Mouse (Mus musculus): Measurements from ENCODE around the gene Gpr19.

Gpr19 gene

GRCm38 (mm10) chr6:134922511-134923195 lies 24.3 kb upstream of the Gpr19 start:
- no peak for DNase-seq (ENCODE audit: low read depth, low spot score)

DNA sequence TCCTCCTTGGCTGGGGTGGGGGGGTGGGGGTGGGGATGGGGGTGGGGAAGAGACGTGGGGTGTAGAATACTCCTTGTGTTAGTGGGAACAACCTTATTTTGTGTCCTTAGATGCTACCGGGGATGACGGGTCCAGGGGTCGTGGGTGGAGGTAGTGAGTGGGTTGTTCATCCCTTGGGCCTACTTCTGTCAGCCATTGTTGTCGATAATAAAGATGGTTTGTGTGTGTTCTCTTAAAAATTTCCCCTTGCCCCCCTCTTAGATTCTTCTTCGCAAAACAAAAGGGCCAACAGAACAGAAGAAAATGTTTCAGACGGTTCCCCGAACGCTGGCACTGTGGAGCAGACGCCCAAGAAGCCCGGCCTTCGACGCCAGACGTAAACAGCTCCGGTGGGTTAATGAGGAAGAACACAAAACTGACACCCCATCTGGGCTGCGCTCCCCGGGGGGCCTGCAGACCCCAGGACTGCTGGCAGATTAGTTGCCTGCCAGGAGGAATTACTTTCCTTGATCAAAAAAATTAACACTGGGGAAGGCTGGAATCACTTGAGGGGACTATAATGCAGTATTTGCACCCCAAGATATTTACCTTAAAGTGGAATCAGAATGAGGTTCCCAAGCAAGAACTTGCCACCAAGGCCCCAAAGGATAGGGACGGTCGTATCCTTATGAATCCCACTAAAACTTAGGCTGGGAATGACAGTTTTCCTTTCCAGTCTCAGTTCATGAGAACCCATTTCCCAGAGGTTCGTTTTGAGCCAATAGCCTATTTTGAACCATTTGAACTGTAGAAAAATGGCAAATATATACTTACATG lies 23.5 kb upstream of the Gpr19 start:
- DNase-seq (ENCODE audit: low read depth, low spot score) = no peak

DNA sequence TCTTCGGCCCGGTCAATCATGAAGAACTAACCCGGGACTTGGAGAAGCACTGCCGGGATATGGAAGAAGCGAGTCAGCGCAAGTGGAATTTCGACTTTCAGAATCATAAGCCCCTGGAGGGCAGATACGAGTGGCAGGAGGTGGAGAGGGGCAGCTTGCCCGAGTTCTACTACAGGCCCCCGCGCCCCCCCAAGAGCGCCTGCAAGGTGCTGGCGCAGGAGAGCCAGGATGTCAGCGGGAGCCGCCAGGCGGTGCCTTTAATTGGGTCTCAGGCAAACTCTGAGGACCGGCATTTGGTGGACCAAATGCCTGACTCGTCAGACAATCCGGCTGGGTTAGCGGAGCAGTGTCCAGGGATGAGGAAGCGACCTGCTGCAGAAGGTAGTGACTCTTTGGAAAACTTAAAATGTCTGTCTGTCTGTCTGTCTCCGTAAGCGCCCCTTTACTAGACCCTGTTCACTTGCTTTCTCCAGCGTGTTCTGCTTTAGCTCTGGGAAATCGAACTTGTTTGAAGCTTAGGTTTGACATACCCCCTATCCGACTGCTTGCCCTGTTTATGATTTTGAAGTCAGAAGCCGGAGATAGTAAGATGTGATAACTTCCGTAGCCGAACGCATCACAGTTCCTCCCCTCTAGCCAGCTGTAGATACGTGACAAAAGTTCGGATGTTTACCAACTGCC lies 22.8 kb upstream of the Gpr19 start:
- no peak for DNase-seq (ENCODE audit: low read depth, low spot score)

GRCm38 (mm10) chr6:134920190-134921013 lies 22.0 kb upstream of the Gpr19 start, which contains the start of gene Cdkn1b:
Gene Cdkn1b, plus strand, starts transcription at chr6:134920401.
- DNase-seq (ENCODE audit: low read depth, low spot score) = peak; percentile 84

DNA sequence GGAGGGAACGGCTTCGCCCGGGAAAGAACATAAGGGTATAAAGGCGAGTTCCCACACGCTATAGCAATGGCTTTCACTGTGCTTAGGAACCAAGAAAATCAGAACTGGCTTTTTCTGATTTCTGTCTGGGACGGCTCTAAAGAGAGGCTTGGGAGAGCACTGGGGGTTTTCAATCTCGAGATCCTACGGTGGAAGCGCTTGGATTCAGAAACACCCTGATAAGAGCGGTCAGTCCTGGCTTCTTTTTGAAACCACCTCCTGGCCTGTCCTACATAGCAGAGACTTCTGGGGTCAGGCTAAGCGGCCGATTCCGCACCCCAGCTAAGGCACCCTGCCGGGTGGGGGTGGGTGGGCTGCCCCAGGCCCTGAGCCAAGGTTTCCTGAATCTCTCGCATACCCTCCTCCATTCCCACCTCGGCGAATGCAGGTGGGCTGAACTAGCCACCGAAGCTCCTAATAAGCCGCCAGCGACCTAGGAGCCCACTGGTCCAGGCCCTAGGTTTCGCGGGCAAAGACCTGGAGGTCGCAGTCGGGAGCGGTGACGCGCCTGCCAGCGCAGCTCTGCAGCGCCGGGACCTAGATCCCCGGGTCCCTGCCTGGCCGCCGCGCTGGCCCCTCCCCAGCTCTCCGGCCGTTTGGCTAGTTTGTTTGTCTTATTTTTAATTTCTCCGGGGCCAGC lies 21.3 kb upstream of the Gpr19 start:
- DNase-seq (ENCODE audit: low read depth, low spot score) = no peak

DNA sequence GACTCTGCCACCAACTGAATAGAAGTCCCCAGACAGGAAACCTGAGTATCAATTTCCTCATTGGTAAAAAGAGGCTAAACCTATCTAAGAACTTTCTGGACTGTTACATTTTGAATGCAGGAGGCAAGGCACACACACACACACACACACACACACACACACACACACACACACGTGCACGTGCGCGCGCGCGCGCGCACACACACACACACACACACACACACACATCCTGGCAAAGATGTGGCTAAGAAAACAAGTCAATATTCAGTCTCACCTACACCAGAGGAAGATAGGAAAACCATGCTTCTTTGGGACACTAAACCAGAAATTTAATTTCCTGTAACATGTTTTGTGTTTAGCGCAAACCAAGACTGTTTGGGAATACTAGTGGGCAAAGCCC lies 20.4 kb upstream of the Gpr19 start:
- no peak for DNase-seq (ENCODE audit: low read depth, low spot score)

DNA sequence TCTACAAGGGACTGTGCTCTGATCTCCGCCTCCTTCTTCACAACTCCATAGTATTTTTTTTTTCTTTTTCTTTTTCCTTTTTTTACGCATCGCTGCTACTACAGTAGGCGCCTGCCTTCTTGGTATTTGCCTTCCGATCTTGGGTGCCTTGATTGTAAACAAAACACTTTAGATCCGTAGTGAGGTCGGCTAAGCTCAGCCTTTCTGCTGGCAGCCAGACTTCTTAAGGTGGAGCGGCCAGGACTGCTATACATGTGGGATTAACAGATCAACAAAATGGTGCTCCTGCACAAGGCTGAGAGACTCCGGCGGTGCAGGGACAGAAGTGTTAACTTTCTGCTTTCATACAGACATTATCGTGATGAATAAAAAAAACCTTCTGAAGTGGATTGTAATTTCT lies 18.7 kb upstream of the Gpr19 start:
- DNase-seq (ENCODE audit: low read depth, low spot score) = no peak

GRCm38 (mm10) chr6:134916641-134917040 lies 18.3 kb upstream of the Gpr19 start:
- no peak for DNase-seq (ENCODE audit: low read depth, low spot score)

GRCm38 (mm10) chr6:134914523-134914922 lies 16.1 kb upstream of the Gpr19 start:
- no peak for DNase-seq (ENCODE audit: low read depth, low spot score)

DNA sequence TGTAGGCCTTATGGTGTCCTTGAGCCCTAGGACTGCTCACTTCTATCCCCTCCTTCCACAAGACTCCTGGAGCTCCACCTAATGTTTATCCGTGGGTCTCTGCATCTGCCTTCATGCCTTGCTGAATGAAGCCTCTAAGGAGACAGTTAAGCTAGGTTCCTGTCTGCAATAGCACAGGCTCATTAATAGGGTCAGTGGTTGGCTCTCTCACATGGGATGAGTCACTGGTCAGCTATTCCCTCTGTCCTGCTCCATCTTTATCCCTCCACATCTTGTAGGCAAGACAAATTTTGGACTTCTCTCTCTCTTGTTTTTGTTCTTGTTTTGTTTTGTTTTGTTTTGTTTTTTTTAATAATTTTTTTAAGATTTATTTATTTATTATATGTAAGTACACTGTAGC lies 7.4 kb upstream of the Gpr19 start:
- no peak for DNase-seq (ENCODE audit: low read depth, low spot score)

GRCm38 (mm10) chr6:134903891-134904884 lies 5.8 kb upstream of the Gpr19 start:
- no peak for DNase-seq (ENCODE audit: low read depth, low spot score)

DNA sequence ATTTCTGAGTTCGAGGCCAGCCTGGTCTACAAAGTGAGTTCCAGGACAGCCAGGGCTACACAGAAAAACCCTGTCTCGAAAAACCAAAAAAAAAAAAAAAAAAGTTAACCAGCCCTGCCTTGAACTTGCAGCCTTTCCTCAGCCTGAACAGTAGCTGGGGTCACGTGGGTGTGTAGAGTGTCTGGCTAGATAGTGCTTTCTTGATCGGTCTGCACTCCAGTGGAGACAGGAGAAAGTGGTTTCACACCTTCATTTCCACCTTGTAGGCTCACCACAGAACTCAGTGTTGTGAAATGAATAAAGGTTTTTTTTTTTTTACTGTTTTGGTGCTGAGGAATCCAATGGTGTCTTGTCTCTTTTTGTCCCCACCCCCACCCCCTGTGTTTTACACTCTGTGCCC lies 5.0 kb upstream of the Gpr19 start:
- no peak for DNase-seq (ENCODE audit: low read depth, low spot score)

- DNase-seq (ENCODE audit: low read depth, low spot score) = peak; percentile 99
Observed at GRCm38 (mm10) chr6:134897443-134898094, 809 bp downstream of the Gpr19 start.

DNA sequence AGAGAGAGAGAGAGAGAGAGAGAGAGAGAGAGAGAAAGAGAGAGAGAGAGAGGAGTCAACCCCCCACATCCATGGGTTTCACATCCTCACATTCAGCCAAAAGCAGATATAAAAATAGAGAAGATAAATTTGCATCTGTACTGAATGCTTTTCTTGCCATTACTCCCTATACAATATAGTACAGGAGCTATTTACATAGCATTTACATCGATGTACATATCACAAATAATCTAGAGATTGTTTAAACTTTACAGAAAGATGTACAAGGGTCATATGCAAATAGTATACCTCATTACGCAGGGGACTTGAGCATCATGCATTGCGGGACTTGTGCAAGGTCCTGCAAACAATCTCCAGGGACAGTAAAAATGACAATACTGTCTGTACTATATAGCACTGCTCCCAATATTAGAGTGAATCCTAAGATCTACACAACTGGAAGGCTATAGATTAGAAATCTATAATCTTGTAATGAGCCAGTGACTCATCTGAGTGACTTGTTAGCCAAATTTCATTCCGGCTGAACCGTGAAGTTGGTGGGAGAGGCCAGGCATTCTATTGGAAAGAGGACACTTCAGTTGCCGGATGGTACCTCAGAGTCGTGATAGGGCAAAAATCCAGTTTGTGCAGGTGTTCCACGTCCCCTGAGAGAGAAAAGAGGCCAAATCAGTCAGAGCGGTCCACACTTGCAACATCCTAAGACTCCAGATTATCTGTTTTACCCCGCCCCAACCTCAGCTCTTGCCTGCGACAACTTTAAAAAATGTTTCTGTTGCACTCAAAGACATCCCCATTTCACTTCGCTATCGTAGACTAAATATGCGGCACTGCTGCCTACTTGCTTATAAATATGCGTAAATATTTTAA lies 1.6 kb downstream of the Gpr19 start:
- no peak for DNase-seq (ENCODE audit: low read depth, low spot score)

DNA sequence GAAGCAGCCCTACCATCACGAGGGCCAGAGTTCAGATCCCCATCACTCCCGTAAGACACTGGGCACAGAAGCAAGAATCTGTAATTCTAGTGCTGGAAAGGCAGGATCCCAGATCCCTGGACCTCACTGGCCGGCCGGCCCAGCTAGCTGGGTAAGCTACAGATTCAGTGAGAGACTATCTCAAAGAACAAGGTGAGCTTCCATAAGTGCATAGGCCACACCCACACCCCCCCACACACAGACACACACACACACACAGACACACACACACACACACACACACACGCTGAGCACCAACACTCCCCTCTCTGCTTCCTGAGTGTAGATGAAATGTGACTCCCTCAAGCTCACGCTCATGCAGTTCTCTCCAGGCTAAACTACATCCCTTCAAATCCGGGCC lies 7.9 kb downstream of the Gpr19 start:
- no peak for DNase-seq (ENCODE audit: low read depth, low spot score)

GRCm38 (mm10) chr6:134889763-134890162 lies 8.6 kb downstream of the Gpr19 start:
- DNase-seq (ENCODE audit: low read depth, low spot score) = no peak

DNA sequence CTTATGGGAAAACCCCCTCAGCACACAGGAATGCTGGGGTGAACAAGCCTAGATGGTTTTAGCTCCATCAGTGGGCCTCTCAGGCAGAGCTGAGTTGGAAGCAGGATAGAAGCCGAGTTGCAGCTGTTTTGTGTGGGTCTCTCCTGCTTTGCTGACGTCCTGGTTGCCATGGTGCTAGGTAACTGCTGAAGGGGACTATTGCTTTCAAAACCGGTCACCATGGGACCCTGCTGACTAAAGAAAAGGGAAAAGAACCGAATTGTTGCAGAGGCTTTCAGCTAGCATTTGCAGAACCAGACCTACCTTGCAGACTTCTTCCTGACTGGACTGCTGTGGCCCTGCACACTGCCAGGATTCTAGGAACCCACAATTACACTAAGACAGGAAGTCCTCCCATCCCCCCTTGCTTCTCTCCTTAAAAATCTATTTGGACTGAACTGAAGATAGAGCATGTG lies 9.8 kb downstream of the Gpr19 start:
- DNase-seq (ENCODE audit: low read depth, low spot score) = no peak

Measured in WW6 (cell line).